Mouse (Mus musculus): Measurements from ENCODE around the gene Krtdap. TPM values are rescaled to one million over a fixed set of nuclear protein-coding genes. Genes with fewer than 3 reads are reported as not detected.
"Not testable (repeated sequence)": the region's sequence is repeated elsewhere in the genome, so short reads cannot be mapped to it uniquely, and the experiment has no call there.

Krtdap gene
- 1.3 TPM in 1 of 2 replicates, not detected in the other for polyA plus RNA-seq (2015; fragmentation: Nextera tagmentation; extraction: Ambion mirVana)

GRCm38 (mm10) chr7:30787377-30788022 is at the start of gene Krtdap:
Gene Krtdap (plus strand): TSS chr7:30787896.
- no peak within 1 kb of the TSS for H3K9ac ChIP-seq (replicated peaks)
- no peak within 1 kb of the TSS for H3K27ac ChIP-seq (replicated peaks)
- no peak within 1 kb of the TSS for H3K4me2 ChIP-seq (replicated peaks)
- H3K36me3 ChIP-seq: no peaks in the 10 kb centered on the region
- no peaks in the 10 kb centered on the region for H3K9me3 ChIP-seq
- 38% methylated on average over 15 of the region's 15 CpGs for WGBS
- peaks cover 7% of the 10 kb centered on the region; the same call in 1 of the 2 replicates for H3K4me1 ChIP-seq
- ATAC-seq (replicated peaks): no peak
- H3K4me3 ChIP-seq: no peak within 1 kb of the TSS
- peaks cover 6% of the 10 kb centered on the region; the same call in 1 of the 2 replicates for H3K27me3 ChIP-seq

DNA sequence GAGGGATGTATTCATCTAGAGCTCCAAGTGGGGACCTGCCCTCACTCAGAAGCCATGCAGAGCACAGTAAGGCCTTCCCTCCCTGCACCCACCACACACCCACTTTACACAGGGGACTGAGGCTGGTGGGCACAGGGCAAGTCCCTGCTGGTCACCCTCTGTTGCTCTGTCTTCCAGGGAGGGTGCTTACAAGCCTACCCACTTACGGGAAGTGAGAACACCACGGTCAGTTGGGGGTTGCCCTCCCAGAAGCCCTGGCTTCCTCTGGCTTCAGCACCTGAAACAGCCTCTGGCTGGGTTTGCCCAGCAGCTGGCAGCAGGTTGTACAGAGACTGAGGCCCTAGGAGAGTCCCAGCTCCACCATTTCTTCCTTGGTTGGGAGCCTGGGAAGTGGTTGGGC is 45.1 kb upstream of the Krtdap start:
- not testable (repeated sequence) for H3K27ac ChIP-seq (replicated peaks); H3K9ac ChIP-seq (replicated peaks); H3K9me3 ChIP-seq; H3K27me3 ChIP-seq; ATAC-seq (replicated peaks); H3K36me3 ChIP-seq; H3K4me1 ChIP-seq; H3K4me2 ChIP-seq (replicated peaks); H3K4me3 ChIP-seq
- 88% methylated on average over 2 of the region's 2 CpGs for WGBS

DNA sequence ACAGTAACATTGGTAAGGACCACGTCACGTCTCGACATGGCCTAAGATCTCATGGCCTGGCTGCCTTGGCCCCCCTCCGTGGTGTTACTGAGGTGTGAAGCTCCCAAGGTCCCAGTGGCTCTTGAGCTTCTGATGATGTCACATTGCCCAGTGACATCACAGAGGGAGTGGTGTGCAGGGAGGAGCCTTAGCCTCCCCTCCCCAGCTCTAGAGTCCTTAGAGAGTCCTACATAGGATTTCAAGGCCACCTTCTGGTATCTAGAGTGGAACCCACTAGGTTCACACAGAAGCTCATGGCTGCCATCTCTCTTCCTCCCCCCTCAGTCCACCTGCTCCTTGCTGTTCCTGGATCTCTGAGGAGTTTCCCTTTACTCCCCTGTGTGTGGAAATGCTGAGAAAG is 44.1 kb upstream of the Krtdap start, which contains the start of gene Gapdhs:
TSS of gene Gapdhs (minus strand) at position 65 of the 400 bp plus-strand sequence.
- WGBS: 89% methylated on average over 1 of the region's 4 CpGs
- not testable (repeated sequence) for H3K9me3 ChIP-seq, H3K27me3 ChIP-seq

GRCm38 (mm10) chr7:30744022-30744598 is 43.6 kb upstream of the Krtdap start:
- H3K4me1 ChIP-seq: no peaks in the 10 kb centered on the region
- H3K9me3 ChIP-seq: no peaks in the 10 kb centered on the region
- WGBS: 51% methylated on average over 4 of the region's 4 CpGs
- no peak overlapping the region for H3K4me3 ChIP-seq
- H3K27ac ChIP-seq (replicated peaks): no peak overlapping the region
- no peaks in the 10 kb centered on the region; the same call in 1 of the 2 replicates for H3K36me3 ChIP-seq
- no peaks in the 10 kb centered on the region for H3K27me3 ChIP-seq
- ATAC-seq (replicated peaks): no peak
- H3K4me2 ChIP-seq (replicated peaks): no peak overlapping the region
- no peak overlapping the region for H3K9ac ChIP-seq (replicated peaks)

More for the DNA sequence above, 44.1 kb upstream of the Krtdap start, which contains the start of gene Gapdhs:
- not testable (repeated sequence) for H3K4me2 ChIP-seq (replicated peaks); ATAC-seq (replicated peaks); H3K9ac ChIP-seq (replicated peaks); H3K4me1 ChIP-seq; H3K27ac ChIP-seq (replicated peaks); H3K4me3 ChIP-seq; H3K36me3 ChIP-seq

- no peaks in the 10 kb centered on the region; the same call in 1 of the 2 replicates for H3K36me3 ChIP-seq
- H3K9ac ChIP-seq (replicated peaks): no peak overlapping the region
- no peak overlapping the region for H3K4me3 ChIP-seq
- no peaks in the 10 kb centered on the region for H3K9me3 ChIP-seq
- no peak overlapping the region for H3K27ac ChIP-seq (replicated peaks)
- H3K4me2 ChIP-seq (replicated peaks): no peak overlapping the region
- H3K27me3 ChIP-seq: no peaks in the 10 kb centered on the region
- H3K4me1 ChIP-seq: no peaks in the 10 kb centered on the region
- 86% methylated on average over 7 of the region's 7 CpGs for WGBS
- ATAC-seq (replicated peaks): no peak
These were observed 40.0 kb upstream of the Krtdap start for GRCm38 (mm10) chr7:30747525-30748204.

DNA sequence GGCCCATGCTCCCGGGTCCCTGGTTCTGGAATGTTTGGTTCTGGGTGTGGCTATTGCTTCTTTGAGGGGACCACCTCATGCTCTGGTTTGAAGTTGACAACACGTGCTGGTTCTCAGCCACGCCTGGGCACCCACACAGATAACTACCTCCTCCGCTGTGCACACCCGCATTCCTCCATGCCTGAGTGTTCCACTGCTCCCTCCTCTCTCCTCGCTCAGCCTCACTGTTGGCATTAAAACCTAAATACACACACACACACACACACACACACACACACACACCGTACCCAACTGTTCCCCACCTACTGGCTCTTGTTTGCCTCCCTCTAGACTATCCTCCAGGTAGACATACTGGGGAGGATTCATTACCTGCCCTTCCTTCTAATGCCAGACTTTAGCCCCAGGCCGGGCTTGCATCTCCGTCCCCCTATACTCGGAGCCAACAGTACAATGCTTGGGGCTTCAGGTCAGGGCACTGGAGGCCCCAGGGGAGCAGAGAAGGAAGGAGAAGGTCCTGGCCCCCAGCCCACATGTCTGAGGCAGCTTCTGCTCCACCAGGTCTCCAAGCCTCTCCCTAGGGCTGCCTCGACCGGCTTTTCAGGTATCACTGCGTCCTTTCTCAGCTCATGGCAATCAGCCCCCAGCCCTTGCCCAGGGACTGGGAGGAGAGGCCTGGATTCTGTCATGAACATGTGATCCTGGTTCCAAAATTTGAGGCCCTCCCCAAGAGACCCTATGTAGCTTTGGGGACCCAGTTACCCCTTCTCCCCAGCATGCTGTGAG is 37.7 kb upstream of the Krtdap start:
- H3K9ac ChIP-seq (replicated peaks): no peak overlapping the region
- ATAC-seq (replicated peaks): no peak
- H3K9me3 ChIP-seq: no peaks in the 10 kb centered on the region
- no peak overlapping the region for H3K4me2 ChIP-seq (replicated peaks)
- WGBS: 84% methylated on average over 13 of the region's 13 CpGs
- H3K4me1 ChIP-seq: no peaks in the 10 kb centered on the region
- no peaks in the 10 kb centered on the region for H3K27me3 ChIP-seq
- peaks cover 6% of the 10 kb centered on the region for H3K36me3 ChIP-seq
- no peak overlapping the region for H3K4me3 ChIP-seq
- no peak overlapping the region for H3K27ac ChIP-seq (replicated peaks)

GRCm38 (mm10) chr7:30751086-30751669 is 36.5 kb upstream of the Krtdap start, which contains the start of gene Sbsn:
Gene Sbsn (plus strand): TSS chr7:30751471.
- H3K4me3 ChIP-seq: no peak within 1 kb of the TSS
- H3K27ac ChIP-seq (replicated peaks): no peak within 1 kb of the TSS
- no peaks in the 10 kb centered on the region for H3K27me3 ChIP-seq
- no peak for ATAC-seq (replicated peaks)
- H3K36me3 ChIP-seq: peaks cover 16% of the 10 kb centered on the region
- no peak within 1 kb of the TSS for H3K9ac ChIP-seq (replicated peaks)
- no peaks in the 10 kb centered on the region for H3K9me3 ChIP-seq
- H3K4me2 ChIP-seq (replicated peaks): no peak within 1 kb of the TSS
- no peaks in the 10 kb centered on the region for H3K4me1 ChIP-seq
- WGBS: 85% methylated on average over 5 of the region's 5 CpGs

DNA sequence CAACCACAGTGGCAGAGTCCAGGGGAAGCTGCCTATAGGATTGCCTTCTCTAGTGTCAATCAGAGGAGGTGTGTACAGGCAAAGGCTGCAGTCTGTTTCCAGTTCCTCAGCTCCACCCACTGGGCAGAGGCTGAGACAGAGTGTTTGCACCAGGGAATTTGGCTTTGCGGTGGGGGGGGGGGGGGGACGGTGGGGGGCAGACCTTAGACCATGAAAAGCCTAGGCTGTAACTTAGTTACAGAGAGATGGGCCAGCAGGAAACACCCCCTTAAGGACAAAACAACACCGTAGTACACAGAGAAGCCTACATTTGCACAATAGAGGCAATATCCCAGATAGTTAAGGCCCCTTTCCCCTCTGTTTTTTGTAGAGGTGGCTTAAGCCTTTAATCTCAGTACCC is 30.7 kb upstream of the Krtdap start:
- Histone ChIP-seq H3K9me3 (no peaks in the 10 kb centered on the region), H3K4me3 (no peak overlapping the region), H3K4me1 (no peaks in the 10 kb centered on the region), H3K4me2 (replicated peaks) (no peak overlapping the region), H3K36me3 (peaks cover 21% of the 10 kb centered on the region), H3K27ac (replicated peaks) (no peak overlapping the region), H3K9ac (replicated peaks) (no peak overlapping the region), H3K27me3 (no peaks in the 10 kb centered on the region)
- ATAC-seq (replicated peaks): no peak
- WGBS: 71% methylated on average over 3 of the region's 3 CpGs

GRCm38 (mm10) chr7:30758853-30759252 is 28.8 kb upstream of the Krtdap start:
- peaks cover 21% of the 10 kb centered on the region for H3K36me3 ChIP-seq
- H3K4me3 ChIP-seq: no peak overlapping the region
- no peak for ATAC-seq (replicated peaks)
- no peaks in the 10 kb centered on the region for H3K4me1 ChIP-seq
- no peaks in the 10 kb centered on the region for H3K9me3 ChIP-seq
- H3K9ac ChIP-seq (replicated peaks): no peak overlapping the region
- 47% methylated on average over 4 of the region's 4 CpGs for WGBS
- no peak overlapping the region for H3K27ac ChIP-seq (replicated peaks)
- no peak overlapping the region for H3K4me2 ChIP-seq (replicated peaks)
- H3K27me3 ChIP-seq: no peaks in the 10 kb centered on the region

GRCm38 (mm10) chr7:30761769-30762352 is 25.8 kb upstream of the Krtdap start:
- WGBS: 85% methylated on average over 4 of the region's 4 CpGs
- no peak overlapping the region for H3K4me2 ChIP-seq (replicated peaks)
- ATAC-seq (replicated peaks): no peak
- H3K27me3 ChIP-seq: no peaks in the 10 kb centered on the region
- no peaks in the 10 kb centered on the region for H3K4me1 ChIP-seq
- H3K4me3 ChIP-seq: no peak overlapping the region
- H3K9ac ChIP-seq (replicated peaks): no peak overlapping the region
- H3K27ac ChIP-seq (replicated peaks): no peak overlapping the region
- H3K36me3 ChIP-seq: no peaks in the 10 kb centered on the region
- H3K9me3 ChIP-seq: no peaks in the 10 kb centered on the region

DNA sequence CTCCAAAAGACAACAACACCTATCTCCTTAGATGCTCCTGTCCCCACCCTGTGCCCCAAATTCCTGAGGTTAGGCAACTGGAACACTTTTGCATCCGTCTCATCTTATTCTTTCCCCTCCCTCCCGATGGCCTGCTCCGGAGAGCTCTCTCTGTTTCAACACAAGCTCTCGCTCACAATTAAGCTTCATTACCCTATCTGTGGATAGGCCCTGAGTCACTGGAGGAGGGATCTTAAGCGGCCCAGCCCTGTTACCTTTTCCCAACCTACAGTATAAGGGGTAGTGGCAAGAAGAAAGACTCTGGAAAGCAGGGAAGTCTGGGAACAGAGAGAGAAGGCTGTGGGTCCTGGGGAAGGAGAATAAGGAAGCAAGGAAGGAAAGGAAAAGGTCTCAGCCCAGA is 24.2 kb upstream of the Krtdap start, which contains the start of gene Dmkn:
TSS of gene Dmkn (plus strand) at position 301 of the 400 bp plus-strand sequence.
- 38% methylated on average over 5 of the region's 5 CpGs for WGBS
- no peaks in the 10 kb centered on the region for H3K27me3 ChIP-seq
- no peak for ATAC-seq (replicated peaks)
- H3K9ac ChIP-seq (replicated peaks): no peak within 1 kb of the TSS
- no peaks in the 10 kb centered on the region for H3K36me3 ChIP-seq
- H3K4me3 ChIP-seq: no peak within 1 kb of the TSS
- H3K9me3 ChIP-seq: no peaks in the 10 kb centered on the region
- no peaks in the 10 kb centered on the region for H3K4me1 ChIP-seq
- H3K27ac ChIP-seq (replicated peaks): no peak within 1 kb of the TSS
- no peak within 1 kb of the TSS for H3K4me2 ChIP-seq (replicated peaks)

Data from forebrain, embryonic 15.5 days (tissue).